Mouse (Mus musculus) cortical plate, adult 2 months (tissue): ENCODE measurements around the gene Poc5.

Source experiments
- CTCF ChIP-seq: fragments of 200-500 bp; IDR thresholded peaks from 2 replicates; pipeline ENCODE4 v1.5.1; 2011; ENCODE audit warnings: mild to moderate bottlenecking, control low read depth, low read length; ENCODE audit not compliant: insufficient read depth; ENCODE audit errors: extremely low read depth
- POLR2A ChIP-seq: fragments of 200-500 bp; IDR thresholded peaks from 2 replicates; pipeline ENCODE4 v1.6.1; 2011; ENCODE audit warnings: mild to moderate bottlenecking, low read length, control low read depth; ENCODE audit not compliant: insufficient read depth; ENCODE audit errors: extremely low read depth

DNA sequence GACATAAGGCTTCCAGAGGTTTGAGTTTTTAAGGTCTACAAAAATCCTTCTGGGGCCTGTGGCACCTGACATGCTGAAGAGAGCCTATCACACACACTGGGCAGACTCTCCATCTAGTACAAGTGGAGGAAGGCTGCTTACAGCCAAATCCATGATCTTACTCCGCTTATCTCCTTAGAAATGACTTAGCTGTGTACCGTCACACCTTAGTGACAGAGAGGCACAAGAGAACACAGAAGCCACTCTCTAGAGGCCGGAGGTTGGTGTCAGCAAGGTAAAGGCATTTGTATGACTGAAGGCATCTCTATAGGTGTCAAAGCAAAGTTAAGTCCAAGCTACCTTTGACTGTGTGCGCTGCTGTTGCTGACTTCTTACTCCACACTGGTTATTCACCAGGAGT, 52.3 kb downstream of the Poc5 start:
- TF ChIP-seq CTCF (no peak), POLR2A (no peak)
